Comparison of ENCODE assay signal across 27 mouse cellular contexts in genomic region chr5:147117027-147117426, GRCm38 (mm10). TPM values are rescaled to one million over a fixed set of nuclear protein-coding genes. Genes with fewer than 3 reads are reported as not detected.
DNase-seq lines count a peak whose midpoint lies in the region; ATAC-seq and TF ChIP-seq lines count a peak whose summit lies in the region.
"Had no signal": no experiment of that assay in that cellular context is flagged by ENCODE, and none has a peak within 500 bp of the region (broad histone marks: within the 10 kb centered on the region; RNA-seq: fewer than 3 reads in every experiment).

No protein-coding gene starts in this region.

- H3K9me3 ChIP-seq in intestine, postnatal 0 days (ENCODE audit: control insufficient read depth), result no peaks in the 10 kb centered on the region
- H3K9me3 ChIP-seq: intestine, embryonic 15.5 days had no signal

- no peaks in the 10 kb centered on the region for H3K4me1 ChIP-seq in intestine, postnatal 0 days (replicated peaks; ENCODE audit: control insufficient read depth, insufficient read depth, low read length)
- H3K4me1 ChIP-seq: heart, embryonic 10.5 days; heart, embryonic 13.5 days; hindbrain, embryonic 12.5 days; intestine, embryonic 15.5 days had no signal

- 34% methylated on average over 6 of the region's 6 CpGs for WGBS in intestine, postnatal 0 days

- no peaks in the 10 kb centered on the region for H3K36me3 ChIP-seq in myocyte (ENCODE audit: control insufficient read depth, insufficient read depth)
- peaks cover 7% of the 10 kb centered on the region; the same call in 1 of the 2 replicates for H3K36me3 ChIP-seq in intestine, postnatal 0 days (ENCODE audit: control insufficient read depth, insufficient read depth)

- no peak overlapping the region for H3ac ChIP-seq in myocyte (ENCODE audit: control insufficient read depth, insufficient read length)

- TF ChIP-seq POLR2A in myocyte (IDR thresholded peaks at IDR 0.05; ENCODE audit: insufficient read length, low read depth), result no peak

- H3K4me2 ChIP-seq in myocyte (ENCODE audit: low read depth), result peak overlapping the region; percentile 48
- no peak overlapping the region for H3K4me2 ChIP-seq in intestine, postnatal 0 days (replicated peaks; ENCODE audit: low read depth)
- H3K4me2 ChIP-seq: heart, embryonic 13.5 days; hindbrain, embryonic 12.5 days; intestine, embryonic 15.5 days had no signal

- H3K27me3 ChIP-seq in myocyte (ENCODE audit: control insufficient read depth, insufficient read depth, insufficient read length), result no peaks in the 10 kb centered on the region
- H3K27me3 ChIP-seq in intestine, postnatal 0 days (replicated peaks; ENCODE audit: control insufficient read depth, insufficient read depth, low read length), result no peaks in the 10 kb centered on the region
- H3K27me3 ChIP-seq: heart, embryonic 13.5 days; hindbrain, embryonic 12.5 days; intestine, embryonic 15.5 days had no signal

- no peak overlapping the region for H3K27ac ChIP-seq in intestine, postnatal 0 days (ENCODE audit: low read depth, low read length)
- H3K27ac ChIP-seq: gastrocnemius, adult 2 months; heart, embryonic 10.5 days; heart, embryonic 13.5 days; hindbrain, embryonic 12.5 days; intestine, embryonic 15.5 days had no signal

- no peak overlapping the region for H3K4me3 ChIP-seq in myocyte
- no peak overlapping the region for H3K4me3 ChIP-seq in intestine, postnatal 0 days (ENCODE audit: low read depth, low read length)
- H3K4me3 ChIP-seq: gastrocnemius, adult 2 months; heart, embryonic 10.5 days; heart, embryonic 13.5 days; hindbrain, embryonic 12.5 days; intestine, embryonic 15.5 days had no signal

- TF ChIP-seq CTCF in intestine, postnatal 0 days (IDR thresholded peaks at IDR 0.05; ENCODE audit: low read depth), result no peak

- H3K79me2 ChIP-seq in myocyte (ENCODE audit: control insufficient read depth, insufficient read depth), result no peaks in the 10 kb centered on the region

- DNase-seq in adrenal gland, adult (ENCODE audit: inconsistent age in 2 of 2, low spot score in 1 of 2), result peak; percentile 18 to 56
- DNase-seq in adrenal gland, postnatal 25 days, result no peak
- peak; percentile 33 to 39 for DNase-seq in adrenal gland, postnatal 36 days
- no peak for DNase-seq in adrenal gland, postnatal 10 days
- DNase-seq in testis, postnatal 14 days (ENCODE audit: low spot score), result peak; percentile 43
- no peak for DNase-seq in testis, postnatal 10 days (ENCODE audit: low spot score)
- DNase-seq: cerebellum, adult 11-12 months; cerebellum, adult 8-10 months; cerebellum, postnatal 14 days; forebrain, postnatal 0 days; gastrocnemius, adult 2 months; gastrocnemius, postnatal 14 days; heart, adult 18-20 months; heart, postnatal 14 days; heart, postnatal 4 days; kidney, adult 18-20 months; kidney, adult 9 months had no signal

- H3K9ac ChIP-seq in intestine, postnatal 0 days (ENCODE audit: low read depth, low read length), result no peak overlapping the region
- H3K9ac ChIP-seq: forebrain, postnatal 0 days; heart, embryonic 13.5 days; hindbrain, embryonic 12.5 days; intestine, embryonic 15.5 days had no signal

- no peak for ATAC-seq in intestine, postnatal 0 days
- ATAC-seq: activated CD4-positive, CD25-positive, alpha-beta regulatory T cell, adult 4 months; CD4-positive, CD25-positive, alpha-beta regulatory T cell, adult 4 months; forebrain, embryonic 14.5 days; forebrain, postnatal 0 days; hindbrain, embryonic 16.5 days; intestine, embryonic 15.5 days had no signal

TF ChIP-seq in myocyte, 11 proteins besides CTCF, POLR2A, EP300 and RAD21:
- no peak for TF ChIP-seq E2F4 (IDR thresholded peaks at IDR 0.05; ENCODE audit: insufficient read depth)
- no peak for TF ChIP-seq TCF3 (IDR thresholded peaks at IDR 0.05; ENCODE audit: insufficient read length, low read depth)
- TF ChIP-seq POLR2AphosphoS2 (IDR thresholded peaks at IDR 0.05; ENCODE audit: insufficient read length, low read depth), result no peak
- no peak for TF ChIP-seq SRF (IDR thresholded peaks at IDR 0.05; ENCODE audit: control insufficient read depth, insufficient read length, low read depth)
- TF ChIP-seq CEBPB (IDR thresholded peaks at IDR 0.05; ENCODE audit: insufficient read depth, poor library complexity, severe bottlenecking), result no peak
- TF ChIP-seq MYOD1 (IDR thresholded peaks at IDR 0.05; ENCODE audit: control insufficient read depth in 1 of 3, insufficient read length in 2 of 3, low read depth in 2 of 3), result no peak
- no peak for TF ChIP-seq MAX (IDR thresholded peaks at IDR 0.05; ENCODE audit: low read depth)
- no peak for TF ChIP-seq USF1 (IDR thresholded peaks at IDR 0.05; ENCODE audit: low read depth)
- no peak for TF ChIP-seq REST (IDR thresholded peaks at IDR 0.05; ENCODE audit: insufficient read depth, insufficient read length)
- no peak for TF ChIP-seq MYOG (IDR thresholded peaks at IDR 0.05; ENCODE audit: control insufficient read depth in 1 of 3, insufficient read depth in 1 of 3, insufficient read length in 2 of 3, low read depth in 2 of 3)
- TF ChIP-seq TCF12 (IDR thresholded peaks at IDR 0.05; ENCODE audit: insufficient read depth, poor library complexity, severe bottlenecking), result no peak

RNA-seq across cellular contexts. Expression of gene Polr1d, which starts 40.2 kb away (rescaled TPM):
- 126 and 128 TPM in 2 replicates for total RNA-seq in adrenal gland, postnatal 25 days (2021)
- total RNA-seq in adrenal gland, postnatal 36 days (2021), result 100 to 1,000 TPM; 127 to 139 TPM
- 100 to 1,000 TPM; 145 to 159 TPM for total RNA-seq in adrenal gland, postnatal 10 days (2021)
- 92.4 TPM for polyA plus RNA-seq in myocyte (2012; fragmentation: generic; extraction: Trizol)
- 116 and 118 TPM in 2 replicates for polyA plus RNA-seq in intestine, postnatal 0 days (2015; fragmentation: Nextera tagmentation; extraction: Ambion mirVana)

RNA-seq across cellular contexts. Expression of gene Lnx2, which starts 40.6 kb away (rescaled TPM):
- total RNA-seq in adrenal gland, postnatal 25 days (2021), result 13.9 and 14.0 TPM in 2 replicates
- 10 to 100 TPM; 11.8 to 17.3 TPM for total RNA-seq in adrenal gland, postnatal 36 days (2021)
- total RNA-seq in adrenal gland, postnatal 10 days (2021), result 10 to 100 TPM; 17.0 to 18.3 TPM
- polyA plus RNA-seq in myocyte (2012; fragmentation: generic; extraction: Trizol), result 2.2 TPM
- 9.7 and 10.2 TPM in 2 replicates for polyA plus RNA-seq in intestine, postnatal 0 days (2015; fragmentation: Nextera tagmentation; extraction: Ambion mirVana)

Comparison
In these comparisons a context has a peak if more than half of its experiments do, and no peak if none do; other contexts are left out.
1. DNase-seq: peak in adrenal gland, adult (2 of 2), adrenal gland, postnatal 36 days (2 of 2) and testis, postnatal 14 days (single experiment); none in adrenal gland, postnatal 25 days (single experiment), adrenal gland, postnatal 10 days (single experiment) and testis, postnatal 10 days (single experiment).